Mouse (Mus musculus) kidney, adult 9 months (tissue): ENCODE results near the gene Ccdc3.
A peak's percentile ranks its signal among the peaks of the same experiment; 100 is the strongest.

Source experiments
- DNase-seq: peaks from one replicate; pipeline ENCODE4 v3.0.0; 2022

The Ccdc3 gene

DNA sequence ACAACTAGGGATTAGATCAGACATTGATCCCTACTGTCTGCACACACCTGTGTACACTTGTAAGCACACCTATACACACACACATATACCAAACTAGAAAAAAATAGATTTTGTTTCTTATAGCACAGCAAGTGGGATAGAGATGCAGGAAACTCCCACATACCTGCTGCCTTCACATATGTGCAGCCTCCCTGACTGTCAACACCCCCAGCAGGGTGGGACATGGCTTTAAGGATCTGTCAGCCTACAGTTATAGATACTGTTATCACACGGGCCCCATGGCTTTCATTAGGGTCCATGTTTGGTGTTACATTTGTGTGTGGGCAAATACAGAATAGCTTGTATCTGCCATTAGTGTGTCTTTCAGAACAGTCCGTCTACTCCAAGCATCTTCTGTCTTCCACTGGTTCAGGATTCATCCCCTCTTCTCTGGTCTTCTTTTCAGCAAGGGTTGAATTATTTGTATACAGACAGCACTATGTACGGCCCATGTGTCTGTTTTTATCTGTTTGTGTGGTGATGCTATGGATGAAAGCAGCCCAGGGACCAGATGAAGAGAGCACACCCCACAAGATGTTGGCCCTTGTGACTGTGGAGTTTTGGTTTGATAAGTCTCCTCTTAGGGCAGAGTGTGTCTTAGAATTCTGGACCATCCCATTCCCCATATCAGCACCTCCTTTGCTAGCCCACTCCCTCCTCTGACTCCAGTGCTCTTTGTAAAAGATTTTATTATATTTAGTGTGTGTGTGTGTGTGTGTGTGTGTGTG lies 24.5 kb downstream of the Ccdc3 start:
- no peak for DNase-seq

DNA sequence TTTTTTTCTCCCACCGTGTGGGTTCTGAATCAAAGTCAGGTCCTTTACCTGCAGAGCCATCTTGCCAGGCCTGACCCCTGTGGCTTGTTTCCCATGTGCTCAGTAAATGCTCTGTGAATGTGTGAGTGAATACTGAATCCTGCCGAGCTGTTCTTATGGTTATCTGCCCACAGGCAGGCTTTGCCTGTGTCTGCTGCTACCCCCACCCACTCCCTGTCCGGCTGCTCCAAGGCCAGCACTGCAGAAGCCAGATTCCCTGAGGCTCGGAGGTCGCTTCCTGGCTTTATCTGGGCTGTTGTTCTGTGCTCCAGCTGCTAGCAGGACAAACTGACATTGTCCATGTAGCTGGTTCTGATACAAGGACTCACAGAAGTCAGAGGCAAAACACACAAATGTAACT lies 25.2 kb downstream of the Ccdc3 start:
- no peak for DNase-seq

DNA sequence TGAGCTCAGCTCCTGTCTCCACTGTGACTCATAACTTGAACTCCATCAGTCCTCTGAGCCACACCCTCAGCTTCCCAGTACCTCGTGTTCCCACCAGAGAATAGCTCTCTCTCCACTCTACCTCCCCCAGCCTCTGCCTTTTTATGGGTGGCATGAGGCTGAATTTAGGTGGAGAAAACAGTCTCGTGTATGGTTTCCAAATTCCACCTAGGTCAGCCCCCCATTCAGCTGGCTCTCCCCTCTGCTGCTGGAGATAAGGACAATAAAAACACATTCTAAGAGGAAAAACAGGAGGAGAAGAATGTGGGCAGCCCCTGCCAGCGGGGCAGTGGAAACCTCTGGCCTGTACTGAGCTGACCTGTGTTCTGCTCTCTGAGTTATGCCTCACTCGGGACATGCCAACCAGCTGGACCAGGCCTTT lies 28.4 kb downstream of the Ccdc3 start:
- DNase-seq: no peak

DNA sequence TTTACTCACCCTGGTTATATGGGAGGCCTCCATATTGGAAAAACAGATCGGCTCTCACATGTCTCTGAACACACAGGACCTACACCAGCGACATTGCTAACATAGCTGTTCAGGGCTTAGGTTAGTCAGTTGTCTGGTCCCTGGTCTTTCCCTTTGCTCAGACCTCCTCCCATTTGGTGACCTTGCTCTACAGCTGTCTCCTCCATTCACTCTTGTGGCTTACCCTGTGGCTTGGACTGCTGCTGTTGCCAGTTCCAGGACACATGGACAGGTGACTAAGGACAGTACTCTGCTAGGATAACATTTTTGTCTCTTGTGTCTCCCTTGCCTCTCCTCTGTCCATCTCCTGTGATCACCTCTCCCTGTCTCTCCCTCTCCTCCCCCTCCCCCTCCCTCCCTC lies 29.2 kb downstream of the Ccdc3 start:
- no peak for DNase-seq

DNA sequence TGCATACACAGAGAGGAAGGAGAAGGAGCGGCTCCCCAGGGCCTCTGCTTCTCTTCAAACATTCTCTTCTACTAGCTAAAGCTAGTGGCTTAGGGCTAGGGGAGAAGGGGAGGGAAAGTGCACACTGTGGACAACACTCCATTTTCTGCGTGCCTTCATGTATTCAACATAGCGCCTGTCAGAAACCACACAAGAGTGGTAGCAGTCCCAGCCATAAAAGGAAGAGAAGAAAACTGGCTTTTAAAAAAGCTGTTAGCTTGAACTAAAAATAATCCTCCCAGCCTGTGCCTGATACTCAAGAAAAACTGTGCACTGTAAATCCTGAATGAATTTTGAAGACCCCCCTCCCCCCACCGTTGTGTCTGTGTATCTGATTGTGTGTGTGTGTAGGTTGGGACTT lies 33.2 kb downstream of the Ccdc3 start:
- no peak for DNase-seq

DNA sequence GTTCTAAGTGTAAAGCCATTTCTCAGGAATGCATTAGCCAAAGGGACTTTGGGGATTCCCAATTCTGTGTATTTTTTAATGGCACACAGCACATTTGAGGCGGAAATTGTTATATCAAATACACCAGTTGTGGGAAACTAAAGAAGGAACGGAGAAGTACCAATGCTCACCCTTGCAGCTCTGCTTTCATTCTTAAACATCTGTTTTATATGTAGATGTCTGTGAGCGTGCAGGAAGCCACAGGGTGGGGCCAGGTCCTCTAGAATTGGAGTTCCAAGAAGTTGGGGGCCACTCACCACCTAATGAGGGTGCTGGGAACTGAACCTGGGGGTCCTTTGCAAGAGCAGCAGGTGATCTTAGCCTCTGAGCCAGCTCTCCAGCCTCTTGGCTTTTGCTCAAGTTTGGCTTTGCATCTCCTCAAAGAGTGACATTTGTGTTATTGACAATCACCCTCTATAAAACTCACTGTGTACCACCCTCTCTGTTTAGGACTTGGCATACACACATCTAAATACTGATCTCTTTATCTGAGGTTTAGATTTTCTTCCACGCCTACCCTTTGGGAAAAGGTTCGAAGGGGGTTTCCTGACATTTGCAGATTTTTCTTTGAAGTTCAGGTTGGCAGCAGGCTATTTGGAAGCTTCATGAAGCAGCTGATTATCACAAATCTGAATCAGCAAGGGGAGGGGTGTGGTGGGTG lies 33.9 kb downstream of the Ccdc3 start:
- DNase-seq: no peak

DNA sequence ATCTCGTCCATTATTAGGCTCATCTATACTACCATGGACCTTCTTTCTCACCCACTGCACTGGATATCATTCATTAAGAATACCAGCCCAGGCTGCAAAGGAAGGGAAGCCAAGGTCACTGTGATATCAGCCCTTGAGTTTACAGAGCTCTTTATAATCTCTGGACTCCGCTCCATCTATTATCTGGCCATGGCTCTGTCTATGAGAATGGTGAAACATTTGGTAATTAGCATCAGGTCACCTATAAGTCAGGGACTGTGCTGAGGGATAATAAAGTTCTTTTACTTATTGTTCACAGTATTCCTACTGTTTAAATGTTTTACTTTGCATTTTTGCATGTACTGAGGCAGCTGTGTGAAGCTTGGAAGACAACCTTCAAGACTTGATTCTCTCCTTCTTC lies 35.2 kb downstream of the Ccdc3 start:
- DNase-seq: no peak

DNA sequence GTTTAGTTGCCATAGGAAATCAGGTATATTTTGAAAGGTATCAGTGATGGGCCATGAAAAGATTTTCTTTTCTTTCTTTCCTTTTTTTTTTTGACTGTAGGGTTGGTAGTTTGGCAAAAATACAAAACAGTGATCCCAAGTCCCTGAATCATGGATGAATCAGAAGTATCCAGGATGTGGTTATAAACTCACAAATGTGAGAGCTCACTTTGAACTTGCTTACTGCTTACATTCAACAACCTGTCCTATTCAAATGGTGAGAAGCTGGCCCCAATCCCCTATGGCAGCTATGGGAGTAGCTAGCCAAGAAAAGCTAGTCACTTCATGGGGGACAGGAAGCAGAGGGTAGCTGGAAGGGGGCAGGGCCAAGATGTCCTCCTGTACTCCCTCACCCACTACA lies 37.1 kb downstream of the Ccdc3 start:
- no peak for DNase-seq

DNA sequence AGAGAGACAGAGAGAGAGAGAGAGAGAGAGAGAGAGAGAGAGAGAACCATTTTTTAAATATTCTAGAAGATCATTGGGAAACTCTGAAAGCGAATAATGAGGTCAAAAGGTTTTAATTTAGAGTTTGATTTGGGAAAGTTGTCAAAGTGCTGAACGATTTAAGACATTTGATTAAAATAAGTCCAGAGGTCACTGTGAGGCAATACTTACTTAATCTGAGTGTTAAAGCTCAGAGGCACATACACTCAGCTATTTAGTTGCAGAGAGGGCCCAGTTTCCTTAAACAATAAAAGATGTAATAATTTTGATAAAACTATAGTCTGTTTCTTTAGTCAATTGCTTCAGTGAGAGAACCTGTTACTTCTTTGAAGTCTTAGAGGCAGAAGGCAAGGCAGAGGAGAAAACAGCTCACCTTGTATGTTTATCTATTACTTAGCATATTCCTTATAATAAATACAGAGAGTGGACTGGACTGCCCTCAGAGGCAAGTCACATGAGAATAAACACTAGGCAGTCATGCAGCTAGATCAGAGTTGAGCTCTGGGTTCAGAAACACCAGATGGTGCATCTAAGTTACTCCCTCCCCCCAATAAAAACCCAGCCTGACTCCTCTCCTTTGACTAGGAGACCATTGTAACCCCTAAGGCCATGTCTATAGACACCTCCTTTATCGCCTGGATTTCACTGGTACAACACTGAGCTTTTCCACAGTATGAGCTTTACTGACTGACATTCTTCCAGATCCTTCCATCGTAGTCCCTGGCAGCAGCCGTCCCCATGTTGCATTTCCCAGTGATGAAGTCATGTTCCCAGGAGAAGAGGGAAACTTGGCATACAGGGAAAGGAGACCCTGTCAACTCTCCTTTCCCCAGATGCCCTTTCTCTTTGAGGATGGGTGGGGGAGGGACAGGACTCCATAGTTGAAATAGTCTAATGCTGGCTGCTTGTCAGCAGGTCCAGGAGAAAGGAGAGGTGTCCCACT lies 44.2 kb downstream of the Ccdc3 start:
- DNase-seq: no peak

DNA sequence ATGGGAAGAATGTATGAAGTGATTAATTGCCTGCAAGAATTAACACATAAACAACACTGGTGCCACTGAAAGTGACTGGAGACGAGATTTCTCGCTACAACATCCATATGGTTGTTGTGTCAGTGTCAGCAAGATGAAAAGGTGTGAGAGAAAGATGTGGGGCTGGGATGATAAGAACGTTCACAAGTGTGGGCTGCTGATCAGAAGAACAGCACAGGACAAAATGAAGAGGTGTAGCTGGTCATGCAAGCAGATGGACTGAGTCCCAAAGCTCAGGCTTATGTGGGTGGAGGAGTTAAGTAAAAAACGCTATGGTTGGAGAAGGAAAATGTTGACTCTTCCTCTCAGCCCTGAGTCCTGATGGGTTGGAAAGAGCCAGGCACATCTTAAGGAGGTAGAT lies 46.6 kb downstream of the Ccdc3 start:
- DNase-seq: no peak

DNA sequence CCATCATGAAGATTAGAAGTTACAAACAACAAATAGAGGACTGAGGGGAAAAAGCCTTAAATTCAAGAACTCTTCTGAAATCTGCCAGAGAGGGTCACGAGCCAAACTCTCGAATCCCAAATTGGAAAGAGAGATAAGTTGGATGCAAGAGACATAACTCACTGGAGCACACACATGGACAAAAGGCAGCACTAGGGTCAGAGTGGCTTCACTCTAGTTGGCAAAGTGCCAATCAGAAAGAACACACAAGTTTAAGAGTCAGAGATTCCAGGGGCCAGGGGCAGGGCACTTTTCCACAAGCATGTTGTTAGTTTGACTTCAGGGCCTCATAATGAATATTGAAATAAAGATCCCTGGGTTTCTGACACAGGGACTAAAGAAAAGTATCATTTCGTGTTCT lies 48.1 kb downstream of the Ccdc3 start:
- DNase-seq: peak; percentile 7

DNA sequence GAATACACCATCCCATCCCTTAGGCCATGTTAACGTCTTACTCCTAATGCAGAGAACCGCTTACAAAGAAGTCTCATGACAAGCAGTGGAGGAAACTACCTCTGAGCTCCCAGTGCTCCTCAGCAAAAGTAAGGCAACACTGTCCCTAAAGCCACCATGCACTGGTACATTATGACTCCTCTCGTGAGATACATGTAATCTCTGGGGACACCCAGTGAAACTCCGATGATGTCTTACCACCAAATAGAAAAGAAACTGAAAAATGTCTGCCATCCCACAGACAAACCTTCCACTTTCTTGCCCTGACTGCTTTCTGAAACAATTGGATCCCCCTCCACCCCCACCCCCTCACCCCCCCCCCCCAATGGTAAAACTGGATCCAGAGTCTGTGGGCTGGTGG lies 54.6 kb downstream of the Ccdc3 start:
- DNase-seq: no peak

DNA sequence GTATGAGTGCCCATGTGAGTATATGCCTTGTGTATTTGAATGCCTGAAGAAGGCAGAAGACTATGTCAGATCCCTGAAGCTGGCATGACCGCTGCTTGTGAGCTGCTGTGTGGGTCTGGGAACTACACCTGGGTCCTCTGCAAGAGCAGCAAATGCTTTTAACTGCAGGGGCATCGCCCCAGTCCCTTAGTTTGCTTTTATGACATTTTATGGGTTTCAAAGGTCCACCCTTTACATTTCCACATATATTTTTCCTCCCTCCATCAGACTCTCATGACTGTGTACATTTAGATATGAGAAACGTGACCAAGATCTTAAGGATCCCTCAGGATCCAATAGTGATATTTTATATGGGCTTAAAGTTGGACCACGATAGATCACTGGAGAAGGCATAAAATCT lies 55.5 kb downstream of the Ccdc3 start:
- DNase-seq: no peak

DNA sequence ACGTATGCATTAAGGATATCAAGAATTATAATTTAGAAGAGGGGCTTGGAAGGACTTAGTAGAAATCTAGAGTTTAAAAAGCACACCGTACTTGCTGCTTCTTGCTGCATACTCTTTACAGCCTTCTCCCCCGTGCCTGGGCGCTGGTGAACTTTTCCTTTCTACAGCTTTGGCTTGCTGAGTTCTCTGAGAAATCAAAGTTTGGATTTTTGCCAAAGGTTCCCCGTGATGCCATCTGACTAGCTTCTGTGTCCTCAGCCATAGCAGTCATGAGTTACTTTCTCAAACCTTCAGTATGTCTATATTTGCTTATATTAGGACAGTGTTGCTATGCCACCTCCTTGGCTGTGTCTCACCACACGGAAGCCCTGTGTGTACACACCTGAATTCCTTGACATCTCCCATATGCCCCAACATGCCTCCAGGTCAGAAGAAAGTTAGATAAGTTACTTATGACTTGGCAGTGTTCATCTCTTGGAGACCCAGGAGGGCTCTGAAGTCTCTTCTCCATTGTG lies 57.2 kb downstream of the Ccdc3 start:
- DNase-seq: peak; percentile 14

DNA sequence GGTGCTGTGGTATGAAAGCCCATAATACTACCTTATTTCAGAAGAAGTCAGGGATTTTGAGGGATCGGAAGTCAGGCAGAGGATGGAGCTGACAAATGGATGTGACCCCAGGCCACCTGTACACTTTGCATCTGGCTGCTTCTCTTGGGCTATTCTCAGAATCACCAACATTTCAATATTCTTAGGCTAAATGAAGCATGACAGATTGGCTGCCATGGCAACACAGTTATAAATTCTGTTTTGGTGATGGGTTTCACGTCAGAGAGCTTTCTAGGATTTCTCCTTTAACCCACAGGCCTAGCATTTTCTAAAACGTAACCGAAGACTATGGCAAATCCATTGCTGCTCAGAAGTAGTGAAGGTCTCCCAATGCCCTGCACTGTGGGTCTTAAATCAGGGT lies 59.9 kb downstream of the Ccdc3 start:
- DNase-seq: no peak

DNA sequence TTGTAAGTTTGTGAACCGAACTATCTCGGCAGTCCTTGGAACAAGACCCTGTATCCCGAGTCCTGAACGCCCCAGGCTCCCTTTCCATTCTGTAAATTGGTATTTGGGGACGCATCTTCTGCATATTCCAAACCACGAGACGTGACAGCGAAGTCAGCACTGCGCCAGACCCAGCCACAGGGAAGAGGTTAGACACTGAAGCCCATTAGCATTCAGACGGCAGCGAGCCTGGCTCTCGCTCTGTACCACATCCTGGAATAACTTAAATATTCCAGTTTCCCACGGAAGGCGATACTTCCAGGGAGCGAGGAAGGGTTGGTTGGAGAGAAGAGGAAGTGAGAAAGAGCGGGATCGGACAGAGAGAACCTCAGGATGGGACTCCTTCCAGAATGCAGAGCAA lies 61.7 kb downstream of the Ccdc3 start:
- DNase-seq: no peak

DNA sequence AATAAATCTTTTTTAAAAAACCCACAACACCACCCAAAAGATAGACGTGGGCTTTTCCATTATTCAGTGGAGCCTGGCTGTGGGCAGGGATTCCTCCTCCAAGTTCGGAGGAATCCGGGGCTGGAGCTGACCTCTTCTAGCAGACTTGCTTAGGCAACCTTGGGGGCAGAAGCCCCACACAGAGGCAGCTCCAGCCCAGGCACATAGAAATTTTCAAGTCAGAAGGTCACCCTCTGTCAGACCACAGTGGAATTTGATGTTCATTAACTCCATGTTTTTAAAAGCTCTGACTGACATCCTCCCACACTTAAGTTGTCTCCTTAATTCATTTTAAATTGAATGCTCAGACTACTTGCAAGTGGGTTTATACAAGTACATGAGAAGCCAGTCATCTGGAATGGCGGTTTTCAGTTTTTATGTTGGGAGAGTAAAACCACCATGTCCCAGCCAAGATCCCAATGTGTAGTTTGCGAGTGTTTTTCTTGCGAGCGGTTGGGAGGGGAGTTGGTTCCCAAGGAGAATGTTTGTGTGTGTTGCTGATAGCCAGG lies 63.3 kb downstream of the Ccdc3 start:
- DNase-seq: no peak

DNA sequence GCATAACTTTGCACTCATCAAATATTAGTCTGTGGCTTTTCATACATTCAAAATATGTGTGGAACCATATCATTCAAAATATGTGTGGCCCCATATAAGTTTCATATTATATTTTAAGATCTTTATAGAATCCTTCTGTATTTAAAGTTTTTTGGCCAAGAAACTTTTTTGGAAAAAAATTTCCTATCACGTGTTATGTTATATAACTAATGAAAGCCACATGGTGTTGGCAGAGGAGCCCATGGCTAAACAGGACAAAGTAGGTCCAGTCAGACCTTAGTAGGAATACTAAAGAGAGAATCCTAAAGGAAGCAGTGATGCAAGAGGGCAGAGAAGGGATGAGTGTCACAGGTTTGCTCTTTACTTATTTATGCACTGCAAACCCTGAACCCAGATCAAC lies 65.6 kb downstream of the Ccdc3 start:
- DNase-seq: no peak

DNA sequence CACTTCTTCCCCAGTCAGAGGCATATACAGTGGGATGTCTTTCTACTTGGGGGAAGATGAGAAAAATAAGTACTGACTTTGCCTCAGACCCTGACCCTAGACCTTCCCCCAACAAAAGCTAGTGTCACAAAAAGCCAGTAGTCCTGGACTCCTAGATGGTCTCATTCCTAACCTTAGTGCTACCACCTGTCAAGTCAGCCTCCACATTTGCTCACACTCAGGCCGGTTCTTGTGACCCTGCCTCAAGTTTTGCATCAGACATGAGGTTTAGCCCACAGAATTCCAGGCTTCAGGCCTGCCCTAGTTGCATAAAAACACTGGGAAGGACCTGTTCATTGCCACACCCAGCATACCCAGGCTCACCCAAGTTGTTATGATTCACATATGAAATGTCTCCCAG lies 67.4 kb downstream of the Ccdc3 start:
- DNase-seq: no peak

DNA sequence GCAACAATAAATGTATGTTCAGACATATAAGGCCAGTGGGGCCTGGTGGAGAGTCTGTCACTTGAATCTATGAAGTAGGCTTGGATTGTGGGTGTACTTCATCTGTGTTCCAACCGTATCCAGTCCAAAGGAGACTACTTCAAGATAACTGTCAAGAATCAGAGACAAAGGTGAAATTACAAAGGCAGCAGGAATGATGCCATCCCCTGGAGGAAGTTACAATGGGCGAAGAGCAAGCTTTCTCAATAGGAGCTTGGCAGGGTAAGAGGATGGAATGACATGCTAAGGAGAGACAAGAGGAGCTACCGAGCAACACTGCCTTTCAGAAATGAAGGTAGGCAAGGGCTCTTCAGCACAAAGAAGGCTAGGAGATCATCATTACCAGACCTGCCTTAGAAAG lies 69.1 kb downstream of the Ccdc3 start:
- DNase-seq: no peak

DNA sequence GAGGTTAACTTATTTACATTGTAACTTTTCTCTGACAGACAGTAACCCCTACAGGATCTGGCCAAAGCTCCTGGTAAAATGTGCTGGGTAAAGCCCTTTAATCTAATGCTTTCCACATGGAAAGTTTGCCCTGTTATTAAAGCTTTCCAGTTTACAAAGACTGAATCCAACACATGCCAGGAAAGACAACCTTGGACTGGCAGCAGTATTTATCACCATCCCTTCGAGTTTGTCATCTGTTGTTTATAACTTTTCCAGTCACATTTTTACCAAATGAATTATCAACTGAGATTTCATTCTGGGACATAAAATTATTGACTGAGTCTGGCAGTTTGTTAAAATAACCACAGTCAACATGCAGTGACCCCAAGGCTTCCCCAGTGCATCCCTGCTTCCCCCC lies 77.0 kb downstream of the Ccdc3 start:
- no peak for DNase-seq

DNA sequence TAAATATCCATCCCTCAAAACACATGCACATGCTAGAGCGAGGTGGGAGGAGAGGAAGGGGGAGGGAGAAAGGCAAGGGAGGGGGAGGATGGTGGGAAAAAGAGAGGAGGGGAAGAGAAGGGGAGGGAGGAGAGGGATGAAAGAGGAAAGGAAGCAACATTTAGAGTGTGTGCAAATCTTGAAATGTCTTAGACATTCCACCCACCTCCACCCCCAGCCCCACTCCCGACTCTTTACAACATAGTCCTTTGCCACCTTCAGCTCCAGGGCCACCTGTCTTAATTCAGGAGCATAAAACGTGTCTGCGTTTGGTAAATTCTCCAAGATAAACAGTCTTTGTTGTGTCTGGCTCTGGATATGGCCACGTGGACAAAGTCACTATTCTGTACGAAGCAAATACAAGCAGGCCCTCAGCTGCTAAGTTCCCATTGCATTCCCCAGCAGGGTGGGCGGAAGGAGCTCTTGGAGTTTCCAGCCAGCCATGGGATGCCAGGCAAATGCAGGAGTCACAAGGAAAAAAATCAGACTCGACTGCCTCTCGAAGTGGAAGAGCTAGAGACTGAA lies 77.8 kb downstream of the Ccdc3 start:
- DNase-seq: no peak

DNA sequence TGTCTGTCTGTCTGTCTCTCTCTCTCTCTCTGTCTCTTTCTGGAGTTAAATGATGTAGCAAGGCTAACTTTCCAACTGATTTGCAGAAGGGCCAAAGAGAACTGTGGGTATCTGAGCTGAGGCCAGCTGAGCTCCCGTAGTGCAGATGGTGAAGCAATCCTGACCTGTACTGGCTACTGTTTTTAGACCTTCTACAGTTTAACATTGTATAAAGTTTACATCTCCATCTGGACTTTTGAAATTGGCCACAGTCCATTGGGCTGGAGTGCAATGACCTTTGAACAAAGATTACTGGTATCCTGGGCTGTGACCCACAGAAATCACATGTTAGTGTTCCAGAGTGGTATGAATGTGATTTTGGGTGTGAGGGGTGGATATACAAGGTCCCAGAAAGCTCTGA lies 81.6 kb downstream of the Ccdc3 start:
- peak; percentile 91 for DNase-seq
